Mouse (Mus musculus): ENCODE results near the gene Gm37240. TPM values are rescaled to one million over a fixed set of nuclear protein-coding genes. Genes with fewer than 3 reads are reported as not detected.

Gene Gm37240
- polyA plus RNA-seq, 1 experiment from 2014 or later: not detected

DNA sequence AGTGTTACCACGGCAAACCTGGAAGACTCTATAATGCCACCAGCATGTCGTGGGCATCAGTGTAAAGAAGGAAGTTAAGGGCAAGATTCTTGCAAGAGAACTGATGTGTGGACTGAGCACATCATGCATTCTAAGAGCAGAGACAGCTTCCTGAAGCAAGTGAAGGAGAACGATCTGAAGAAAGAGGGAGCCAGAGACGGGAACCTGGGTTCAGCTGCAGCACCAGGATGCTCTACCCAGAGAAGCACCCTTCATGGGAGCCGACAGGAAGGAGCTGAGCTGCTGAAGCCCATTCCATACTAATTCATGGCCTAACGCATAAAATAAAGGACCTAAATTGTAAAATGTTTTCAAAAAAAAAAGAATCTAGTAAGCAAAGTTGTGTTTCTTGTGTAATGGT, 27.5 kb upstream of the Gm37240 start:
- Histone ChIP-seq H3K4me2 (no peak overlapping the region), H3K9me3 (no peaks in the 10 kb centered on the region), H3K27me3 (no peaks in the 10 kb centered on the region), H3K4me3 (no peak overlapping the region), H3K9ac (no peak overlapping the region), H3K4me1 (replicated peaks) (no peaks in the 10 kb centered on the region), H3K36me3 (no peaks in the 10 kb centered on the region), H3K27ac (replicated peaks) (no peak overlapping the region)
- ATAC-seq (ENCODE audit: low read depth): no peak
- 93% methylated on average over 6 of the region's 6 CpGs for WGBS

DNA sequence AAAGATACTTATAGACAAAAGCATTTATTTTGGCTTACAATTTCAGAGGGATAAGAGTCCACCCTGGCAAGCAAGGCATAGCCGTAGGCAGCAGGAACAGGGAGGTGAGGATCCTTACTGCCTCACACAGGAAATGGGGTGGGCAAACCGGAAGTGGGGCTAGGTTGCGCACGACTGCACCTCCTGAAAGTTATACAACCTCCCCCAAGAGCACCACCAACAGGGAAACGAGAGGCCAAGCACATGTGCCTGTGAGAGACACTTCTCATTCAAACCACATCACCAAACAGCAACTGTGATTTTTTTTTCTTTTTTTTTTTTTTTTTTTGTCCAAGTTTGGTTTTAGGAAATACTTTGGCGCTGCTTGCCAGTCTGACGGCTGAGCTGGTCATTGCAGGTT, 19.8 kb upstream of the Gm37240 start:
- Histone ChIP-seq H3K4me3 (no peak overlapping the region), H3K9ac (no peak overlapping the region), H3K27ac (replicated peaks) (no peak overlapping the region), H3K9me3 (no peaks in the 10 kb centered on the region), H3K27me3 (no peaks in the 10 kb centered on the region), H3K36me3 (no peaks in the 10 kb centered on the region), H3K4me2 (no peak overlapping the region), H3K4me1 (replicated peaks) (no peaks in the 10 kb centered on the region)
- whole genome bisulfite sequencing: 56% methylated on average over 7 of the region's 7 CpGs
- ATAC-seq (ENCODE audit: low read depth): no peak

DNA sequence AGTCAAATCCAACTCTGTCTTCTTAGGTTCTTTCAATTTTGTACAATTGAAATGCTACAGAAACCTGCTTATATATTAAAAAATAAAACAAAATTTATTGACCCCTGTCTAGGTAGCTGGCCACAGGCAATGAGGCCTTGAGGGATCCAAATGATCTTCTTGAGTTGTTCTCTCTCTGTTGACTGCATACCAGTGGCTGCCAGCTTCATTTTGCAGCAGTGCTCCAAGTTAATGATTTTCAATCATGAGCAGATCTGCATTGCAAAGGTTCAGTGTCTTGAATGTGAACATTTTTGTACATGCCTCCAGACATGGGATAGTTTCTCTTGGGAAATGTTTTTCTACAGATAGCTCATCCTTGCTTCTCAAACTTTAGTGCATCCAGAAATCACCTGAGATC, 17.1 kb upstream of the Gm37240 start:
- H3K4me2 ChIP-seq: no peak overlapping the region
- no peaks in the 10 kb centered on the region for H3K4me1 ChIP-seq (replicated peaks)
- no peak overlapping the region for H3K9ac ChIP-seq
- no peaks in the 10 kb centered on the region for H3K27me3 ChIP-seq
- H3K27ac ChIP-seq (replicated peaks): no peak overlapping the region
- ATAC-seq (ENCODE audit: low read depth): no peak
- no peaks in the 10 kb centered on the region for H3K36me3 ChIP-seq
- H3K9me3 ChIP-seq: no peaks in the 10 kb centered on the region
- no peak overlapping the region for H3K4me3 ChIP-seq

DNA sequence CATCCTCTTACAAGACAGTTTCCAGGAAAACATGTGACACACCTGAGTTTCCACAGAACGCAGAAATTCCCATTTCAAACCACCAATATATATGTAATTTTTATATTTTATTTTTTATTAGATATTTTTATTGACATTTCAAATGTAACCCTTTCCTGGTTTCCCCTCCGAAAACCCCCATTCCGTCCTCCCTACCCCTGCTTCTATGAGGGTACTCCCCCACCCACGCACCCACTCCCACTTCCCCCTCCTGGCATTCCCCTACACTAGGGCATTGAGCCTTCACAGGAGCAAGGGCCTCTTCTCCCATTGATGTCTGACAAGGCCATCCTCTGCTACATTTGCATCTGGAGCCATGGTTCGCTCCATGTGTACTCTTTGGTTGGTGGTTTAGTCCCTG, 7.7 kb upstream of the Gm37240 start:
- H3K4me1 ChIP-seq (replicated peaks): no peaks in the 10 kb centered on the region
- ATAC-seq (ENCODE audit: low read depth): no peak
- no peak overlapping the region for H3K9ac ChIP-seq
- no peaks in the 10 kb centered on the region for H3K36me3 ChIP-seq
- H3K27ac ChIP-seq (replicated peaks): no peak overlapping the region
- no peak overlapping the region for H3K4me2 ChIP-seq
- H3K9me3 ChIP-seq: no peaks in the 10 kb centered on the region
- 92% methylated on average over 5 of the region's 5 CpGs for WGBS
- H3K4me3 ChIP-seq: no peak overlapping the region
- H3K27me3 ChIP-seq: no peaks in the 10 kb centered on the region

DNA sequence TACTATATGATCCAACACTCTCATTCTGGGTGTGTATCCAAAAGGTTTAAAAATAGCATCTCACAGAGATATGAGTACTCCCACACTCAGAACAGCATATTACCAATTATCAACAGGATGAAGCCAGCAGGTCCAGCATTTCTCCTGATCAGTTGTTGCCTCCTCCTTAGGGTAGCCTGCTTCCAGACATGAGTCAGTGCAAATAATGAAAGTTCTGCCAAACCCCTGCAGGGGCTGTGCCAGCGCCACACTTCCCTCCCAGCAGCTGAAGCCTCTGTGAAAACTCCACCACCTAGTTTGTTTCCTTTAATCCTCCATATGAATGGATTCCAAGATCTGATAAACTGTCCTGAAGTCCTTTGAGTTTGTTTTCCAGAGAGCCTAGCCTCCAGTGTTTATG, 4.3 kb upstream of the Gm37240 start:
- Histone ChIP-seq H3K27ac (replicated peaks) (no peak overlapping the region), H3K4me3 (no peak overlapping the region), H3K4me1 (replicated peaks) (peaks cover 19% of the 10 kb centered on the region), H3K36me3 (no peaks in the 10 kb centered on the region), H3K4me2 (no peak overlapping the region), H3K9me3 (no peaks in the 10 kb centered on the region), H3K9ac (no peak overlapping the region), H3K27me3 (peaks cover 24% of the 10 kb centered on the region)
- no peak for ATAC-seq (ENCODE audit: low read depth)
- WGBS: 61% methylated on average over 1 of the region's 1 CpGs

DNA sequence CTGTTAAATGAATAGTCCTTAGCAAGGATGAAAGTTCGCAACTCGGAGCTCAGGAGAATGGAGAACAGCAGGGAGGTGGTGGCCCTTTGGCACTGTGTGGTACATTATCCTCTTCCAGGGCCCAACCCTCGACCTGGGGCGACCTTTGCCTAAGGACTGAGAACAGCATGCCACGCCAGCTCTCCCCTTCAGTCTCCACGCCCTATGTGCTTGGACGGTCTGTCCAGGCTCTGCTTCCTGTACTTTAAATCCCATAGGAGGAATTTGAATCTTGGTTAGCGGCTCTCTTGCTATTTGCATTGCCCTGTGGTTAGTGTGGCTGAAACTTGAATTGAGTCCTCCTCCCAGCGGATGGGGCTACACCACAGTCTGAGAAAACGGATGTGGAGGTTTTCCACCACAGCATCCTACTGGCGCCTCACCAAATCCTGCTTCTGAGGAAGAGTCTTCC, 928 bp upstream of the Gm37240 start:
- H3K27ac ChIP-seq (replicated peaks): no peak overlapping the region

DNA sequence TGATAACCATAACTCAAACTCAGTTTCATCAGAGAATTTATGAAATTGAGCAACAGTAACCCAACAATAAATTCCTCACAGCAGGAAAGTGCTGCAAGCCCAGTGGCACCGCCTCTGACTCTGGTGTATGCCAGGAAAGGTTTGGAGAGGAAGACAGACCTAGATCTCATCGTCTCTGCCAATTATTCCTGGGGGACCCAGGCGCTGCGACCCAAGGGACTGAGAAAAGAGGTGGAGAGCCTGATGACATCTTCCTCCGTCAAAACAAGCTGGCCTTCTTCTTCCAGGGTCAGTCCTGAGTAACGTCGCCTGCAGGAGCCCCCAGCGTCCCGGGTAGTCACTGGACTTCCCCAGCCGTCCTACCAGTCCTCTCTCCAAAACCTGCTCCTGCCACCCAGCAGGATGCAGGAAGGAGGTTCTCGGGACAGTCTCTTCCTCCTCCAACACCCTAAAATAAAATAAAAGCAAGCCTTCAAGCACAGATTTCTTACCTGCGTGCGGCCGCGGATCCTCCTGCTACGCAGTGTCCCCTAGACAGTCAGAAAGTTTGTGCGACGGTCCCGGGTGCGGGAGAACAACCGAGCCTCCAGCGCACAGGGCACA, 581 bp downstream of the Gm37240 start:
- peak; percentile 17; the same call in 1 of the 2 replicates for ATAC-seq (ENCODE audit: low read depth)
- H3K4me2 ChIP-seq: peak overlapping the region; percentile 96

More for the DNA sequence above, 928 bp upstream of the Gm37240 start:
- ATAC-seq (ENCODE audit: low read depth): no peak
- H3K9ac ChIP-seq: no peak overlapping the region
- H3K27me3 ChIP-seq: peaks cover 42% of the 10 kb centered on the region
- no peaks in the 10 kb centered on the region for H3K36me3 ChIP-seq
- peaks cover 20% of the 10 kb centered on the region for H3K4me1 ChIP-seq (replicated peaks)
- peak overlapping the region; percentile 96 for H3K4me2 ChIP-seq
- H3K4me3 ChIP-seq: peak overlapping the region; percentile 53; the same call in 1 of the 2 replicates
- no peaks in the 10 kb centered on the region for H3K9me3 ChIP-seq
- 13% methylated on average over 11 of the region's 11 CpGs for WGBS

DNA sequence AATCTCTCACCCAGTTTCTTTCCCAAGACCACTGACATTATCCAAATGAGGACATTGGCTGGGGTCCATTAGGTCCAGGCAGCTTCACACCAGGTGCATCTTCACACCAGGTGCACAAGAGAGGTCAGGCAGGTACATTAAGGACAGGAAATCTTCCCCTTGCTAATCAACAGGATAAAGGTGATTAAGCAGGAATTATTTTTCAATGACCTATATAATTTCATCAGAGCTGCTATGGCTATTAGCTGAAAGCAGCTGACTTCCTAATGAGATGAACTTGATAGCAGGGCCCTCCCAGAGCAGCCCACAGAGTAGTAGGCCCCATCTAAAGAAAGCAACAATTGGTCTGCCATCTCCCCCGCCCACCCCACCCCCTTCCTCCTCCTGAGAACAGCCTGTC, 1.4 kb downstream of the Gm37240 start:
- no peak for ATAC-seq (ENCODE audit: low read depth)
- Histone ChIP-seq H3K4me2 (no peak overlapping the region), H3K27me3 (peaks cover 42% of the 10 kb centered on the region), H3K27ac (replicated peaks) (no peak overlapping the region), H3K4me1 (replicated peaks) (peaks cover 20% of the 10 kb centered on the region), H3K36me3 (no peaks in the 10 kb centered on the region), H3K9me3 (no peaks in the 10 kb centered on the region), H3K4me3 (no peak overlapping the region), H3K9ac (no peak overlapping the region)
- WGBS: 17% methylated on average over 1 of the region's 1 CpGs

More for the DNA sequence above, 581 bp downstream of the Gm37240 start:
- Histone ChIP-seq H3K9me3 (no peaks in the 10 kb centered on the region), H3K27me3 (peaks cover 42% of the 10 kb centered on the region), H3K36me3 (no peaks in the 10 kb centered on the region), H3K9ac (peak overlapping the region; percentile 58), H3K27ac (replicated peaks) (no peak overlapping the region), H3K4me1 (replicated peaks) (peaks cover 20% of the 10 kb centered on the region), H3K4me3 (peak overlapping the region; percentile 53)
- WGBS: 2% methylated on average over 22 of the region's 22 CpGs

DNA sequence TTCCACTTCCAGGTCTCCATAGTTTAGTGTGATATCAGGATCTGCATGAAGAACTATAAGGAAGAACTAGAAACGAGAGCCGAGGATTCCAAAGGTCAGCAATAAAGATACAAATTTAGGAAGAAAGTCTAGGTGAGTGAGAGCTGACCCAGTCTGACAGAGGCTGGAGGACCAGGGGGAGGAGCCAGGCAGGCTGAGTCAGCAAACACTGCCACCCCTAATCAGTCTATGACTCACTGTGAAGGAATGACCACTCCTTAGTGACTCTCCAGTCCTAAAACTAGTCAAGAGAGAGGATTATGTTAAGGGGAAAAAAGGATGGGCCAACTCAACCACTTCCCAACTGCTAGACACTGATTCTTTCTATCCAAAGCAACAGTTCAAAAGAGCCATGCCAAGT, 6.6 kb downstream of the Gm37240 start:
- 94% methylated on average over 2 of the region's 2 CpGs for WGBS
- Histone ChIP-seq H3K36me3 (no peaks in the 10 kb centered on the region), H3K27ac (replicated peaks) (no peak overlapping the region), H3K4me1 (replicated peaks) (no peaks in the 10 kb centered on the region), H3K4me3 (no peak overlapping the region), H3K9me3 (no peaks in the 10 kb centered on the region), H3K27me3 (peaks cover 9% of the 10 kb centered on the region), H3K9ac (no peak overlapping the region), H3K4me2 (no peak overlapping the region)
- ATAC-seq (ENCODE audit: low read depth): no peak

DNA sequence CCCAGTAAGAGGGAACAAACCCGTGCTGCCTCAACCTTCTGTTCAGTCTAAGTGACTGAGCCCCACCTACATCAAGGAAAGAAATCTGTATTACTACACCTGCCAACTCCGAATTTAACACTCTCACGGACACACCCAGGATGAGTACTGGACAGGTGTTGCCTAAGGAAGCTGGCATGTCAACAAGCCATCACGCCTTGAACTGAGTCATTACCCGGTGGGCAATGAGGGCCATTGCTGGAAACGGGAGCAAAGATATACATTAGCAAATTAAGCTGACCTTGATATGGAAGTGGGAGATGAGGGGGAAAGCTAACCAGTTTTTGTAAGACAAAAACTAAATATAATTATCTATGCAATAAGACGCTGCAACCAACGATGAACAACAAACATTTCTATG, 7.2 kb downstream of the Gm37240 start:
- H3K4me3 ChIP-seq: no peak overlapping the region
- H3K27ac ChIP-seq (replicated peaks): no peak overlapping the region
- H3K4me2 ChIP-seq: no peak overlapping the region
- no peaks in the 10 kb centered on the region for H3K9me3 ChIP-seq
- H3K36me3 ChIP-seq: no peaks in the 10 kb centered on the region
- H3K9ac ChIP-seq: no peak overlapping the region
- no peak for ATAC-seq (ENCODE audit: low read depth)
- 91% methylated on average over 8 of the region's 8 CpGs for WGBS
- H3K4me1 ChIP-seq (replicated peaks): no peaks in the 10 kb centered on the region
- H3K27me3 ChIP-seq: peaks cover 4% of the 10 kb centered on the region

DNA sequence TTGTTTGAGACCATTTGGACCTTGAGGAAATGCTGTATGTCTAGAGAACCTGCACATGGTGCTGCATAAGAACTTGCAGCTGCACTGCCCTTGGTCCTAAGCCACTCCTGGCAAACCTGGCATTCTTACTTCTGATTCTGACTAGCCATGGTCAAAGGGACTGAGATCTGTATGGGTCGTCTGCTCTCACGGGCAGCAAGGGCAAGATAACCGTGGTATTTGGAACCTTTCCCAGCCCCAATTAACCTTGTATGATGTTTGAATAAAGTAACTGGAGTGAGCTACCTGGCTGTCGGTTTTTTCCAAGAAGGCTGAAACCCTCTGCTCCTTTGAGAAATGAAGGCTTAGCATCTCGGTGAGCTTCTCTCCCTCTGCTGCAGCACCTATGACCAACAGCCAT, 8.4 kb downstream of the Gm37240 start:
- H3K36me3 ChIP-seq: no peaks in the 10 kb centered on the region
- H3K9me3 ChIP-seq: no peaks in the 10 kb centered on the region
- ATAC-seq (ENCODE audit: low read depth): no peak
- H3K27me3 ChIP-seq: no peaks in the 10 kb centered on the region
- H3K4me2 ChIP-seq: no peak overlapping the region
- no peak overlapping the region for H3K27ac ChIP-seq (replicated peaks)
- H3K4me1 ChIP-seq (replicated peaks): no peaks in the 10 kb centered on the region
- no peak overlapping the region for H3K9ac ChIP-seq
- WGBS: 86% methylated on average over 5 of the region's 5 CpGs
- no peak overlapping the region for H3K4me3 ChIP-seq

DNA sequence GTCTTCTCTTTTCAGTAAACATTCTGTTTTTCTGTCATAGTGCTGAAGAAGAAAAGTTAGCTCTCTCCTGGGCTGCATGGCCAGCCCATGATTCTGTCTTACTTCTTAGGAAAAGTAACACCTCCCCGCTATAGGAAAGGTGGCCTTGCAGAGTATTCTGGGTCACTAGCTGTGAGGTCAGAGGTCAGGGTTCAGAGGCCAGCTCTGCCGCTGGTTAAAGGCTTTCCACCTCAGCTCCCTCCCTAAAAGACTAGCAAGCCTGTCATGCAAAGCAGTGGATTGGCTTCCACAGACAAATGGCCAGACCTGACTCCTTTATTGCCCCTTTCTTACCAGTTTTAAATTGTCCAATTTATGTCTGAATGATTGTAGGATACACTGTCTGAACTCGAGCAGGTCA, 23.3 kb downstream of the Gm37240 start:
- WGBS: 15% methylated on average over 3 of the region's 3 CpGs
- no peak for ATAC-seq (ENCODE audit: low read depth)

DNA sequence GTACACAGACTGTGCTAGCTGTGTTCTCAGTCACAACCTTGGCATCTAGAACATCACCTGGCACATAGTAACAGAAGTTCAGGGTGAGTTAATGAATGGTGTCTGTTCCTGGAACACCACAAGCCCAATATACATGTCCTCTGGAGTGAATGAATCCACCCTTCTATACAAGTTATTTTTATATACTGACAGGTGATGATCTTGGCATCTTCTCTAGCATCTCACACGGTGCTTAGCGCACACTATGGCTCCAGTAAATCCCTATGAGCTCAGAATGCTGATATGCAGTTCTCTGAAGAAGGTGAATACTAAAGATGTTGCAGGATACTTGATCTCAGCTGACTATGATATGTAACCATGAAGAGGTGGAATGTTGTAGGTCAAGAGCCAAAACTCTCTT, 24.4 kb downstream of the Gm37240 start:
- WGBS: 97% methylated on average over 2 of the region's 2 CpGs
- Histone ChIP-seq H3K9me3 (no peaks in the 10 kb centered on the region), H3K4me1 (replicated peaks) (no peaks in the 10 kb centered on the region), H3K4me3 (no peak overlapping the region), H3K27ac (replicated peaks) (no peak overlapping the region), H3K36me3 (no peaks in the 10 kb centered on the region), H3K4me2 (no peak overlapping the region), H3K27me3 (no peaks in the 10 kb centered on the region), H3K9ac (no peak overlapping the region)
- no peak for ATAC-seq (ENCODE audit: low read depth)

More for the DNA sequence above, 23.3 kb downstream of the Gm37240 start:
- Histone ChIP-seq H3K4me3 (no peak overlapping the region), H3K4me1 (replicated peaks) (no peaks in the 10 kb centered on the region), H3K9me3 (no peaks in the 10 kb centered on the region), H3K36me3 (no peaks in the 10 kb centered on the region), H3K4me2 (no peak overlapping the region), H3K27me3 (no peaks in the 10 kb centered on the region), H3K27ac (replicated peaks) (no peak overlapping the region), H3K9ac (no peak overlapping the region)

All from neural tube, embryonic 13.5 days (tissue).